Mouse (Mus musculus): ENCODE results near the gene Gpsm3. TPM values are rescaled to one million over a fixed set of nuclear protein-coding genes. Genes with fewer than 3 reads are reported as not detected.

Gpsm3 gene
- polyA plus RNA-seq, 1 experiment = 4.2 TPM

- TF ChIP-seq POLR2A (IDR thresholded peaks at IDR 0.05; ENCODE audit: insufficient read depth, low read length) (no peak), CTCF (IDR thresholded peaks at IDR 0.05; ENCODE audit: low read depth, low read length) (peak; percentile 94)
Observed at GRCm38 (mm10) chr17:34555483-34555882, 34.1 kb upstream of the Gpsm3 start.

GRCm38 (mm10) chr17:34556406-34556805, 33.2 kb upstream of the Gpsm3 start:
- Histone ChIP-seq H3K9me3 (replicated peaks; ENCODE audit: control insufficient read depth, insufficient read depth, low read length, poor library complexity, severe bottlenecking) (no peaks in the 10 kb centered on the region), H3K27ac (ENCODE audit: insufficient read depth, low read length) (no peak overlapping the region), H3K36me3 (ENCODE audit: control insufficient read depth, insufficient read depth, low read length, poor library complexity, severe bottlenecking) (no peaks in the 10 kb centered on the region), H3K9ac (ENCODE audit: low read depth, poor library complexity, severe bottlenecking) (no peak overlapping the region), H3K4me3 (ENCODE audit: low read depth, low read length) (no peak overlapping the region), H3K4me1 (ENCODE audit: control insufficient read depth, insufficient read depth, low read length) (no peaks in the 10 kb centered on the region), H3K27me3 (ENCODE audit: control insufficient read depth, insufficient read depth, low read length, poor library complexity, severe bottlenecking) (no peaks in the 10 kb centered on the region)
- TF ChIP-seq CTCF (IDR thresholded peaks at IDR 0.05; ENCODE audit: low read depth, low read length) = no peak
- TF ChIP-seq EP300 (IDR thresholded peaks at IDR 0.05; ENCODE audit: insufficient read depth, low read depth, low read length) = no peak
- no peak for TF ChIP-seq POLR2A (IDR thresholded peaks at IDR 0.05; ENCODE audit: insufficient read depth, low read length)

More at GRCm38 (mm10) chr17:34555483-34555882, 34.1 kb upstream of the Gpsm3 start:
- H3K27me3 ChIP-seq (ENCODE audit: control insufficient read depth, insufficient read depth, low read length, poor library complexity, severe bottlenecking) = no peaks in the 10 kb centered on the region
- no peaks in the 10 kb centered on the region for H3K36me3 ChIP-seq (ENCODE audit: control insufficient read depth, insufficient read depth, low read length, poor library complexity, severe bottlenecking)
- H3K4me1 ChIP-seq (ENCODE audit: control insufficient read depth, insufficient read depth, low read length) = no peaks in the 10 kb centered on the region
- H3K9ac ChIP-seq (ENCODE audit: low read depth, poor library complexity, severe bottlenecking) = no peak overlapping the region
- no peak overlapping the region for H3K4me3 ChIP-seq (ENCODE audit: low read depth, low read length)
- H3K9me3 ChIP-seq (replicated peaks; ENCODE audit: control insufficient read depth, insufficient read depth, low read length, poor library complexity, severe bottlenecking) = no peaks in the 10 kb centered on the region
- no peak overlapping the region for H3K27ac ChIP-seq (ENCODE audit: insufficient read depth, low read length)

GRCm38 (mm10) chr17:34557411-34557810, 32.2 kb upstream of the Gpsm3 start:
- H3K27me3 ChIP-seq (ENCODE audit: control insufficient read depth, insufficient read depth, low read length, poor library complexity, severe bottlenecking) = no peaks in the 10 kb centered on the region

GRCm38 (mm10) chr17:34559116-34559515, 30.5 kb upstream of the Gpsm3 start:
- Histone ChIP-seq H3K4me3 (ENCODE audit: low read depth, low read length) (no peak overlapping the region), H3K9me3 (replicated peaks; ENCODE audit: control insufficient read depth, insufficient read depth, low read length, poor library complexity, severe bottlenecking) (no peaks in the 10 kb centered on the region)
- TF ChIP-seq EP300 (IDR thresholded peaks at IDR 0.05; ENCODE audit: insufficient read depth, low read depth, low read length) (no peak), POLR2A (IDR thresholded peaks at IDR 0.05; ENCODE audit: insufficient read depth, low read length) (no peak), CTCF (IDR thresholded peaks at IDR 0.05; ENCODE audit: low read depth, low read length) (no peak)

More at GRCm38 (mm10) chr17:34557411-34557810, 32.2 kb upstream of the Gpsm3 start:
- TF ChIP-seq CTCF (IDR thresholded peaks at IDR 0.05; ENCODE audit: low read depth, low read length) = no peak
- Histone ChIP-seq H3K4me3 (ENCODE audit: low read depth, low read length) (no peak overlapping the region), H3K4me1 (ENCODE audit: control insufficient read depth, insufficient read depth, low read length) (no peaks in the 10 kb centered on the region), H3K9me3 (replicated peaks; ENCODE audit: control insufficient read depth, insufficient read depth, low read length, poor library complexity, severe bottlenecking) (no peaks in the 10 kb centered on the region), H3K27ac (ENCODE audit: insufficient read depth, low read length) (no peak overlapping the region), H3K9ac (ENCODE audit: low read depth, poor library complexity, severe bottlenecking) (no peak overlapping the region), H3K36me3 (ENCODE audit: control insufficient read depth, insufficient read depth, low read length, poor library complexity, severe bottlenecking) (no peaks in the 10 kb centered on the region)

GRCm38 (mm10) chr17:34559895-34560294, 29.7 kb upstream of the Gpsm3 start:
- Histone ChIP-seq H3K36me3 (ENCODE audit: control insufficient read depth, insufficient read depth, low read length, poor library complexity, severe bottlenecking) (no peaks in the 10 kb centered on the region), H3K27ac (ENCODE audit: insufficient read depth, low read length) (no peak overlapping the region), H3K27me3 (ENCODE audit: control insufficient read depth, insufficient read depth, low read length, poor library complexity, severe bottlenecking) (no peaks in the 10 kb centered on the region), H3K9ac (ENCODE audit: low read depth, poor library complexity, severe bottlenecking) (no peak overlapping the region), H3K9me3 (replicated peaks; ENCODE audit: control insufficient read depth, insufficient read depth, low read length, poor library complexity, severe bottlenecking) (no peaks in the 10 kb centered on the region), H3K4me3 (ENCODE audit: low read depth, low read length) (0 out of 2 replicates have a peak overlapping the region, but pooled peaks have one; percentile 18), H3K4me1 (ENCODE audit: control insufficient read depth, insufficient read depth, low read length) (peaks cover 5% of the 10 kb centered on the region)
- no peak for TF ChIP-seq EP300 (IDR thresholded peaks at IDR 0.05; ENCODE audit: insufficient read depth, low read depth, low read length)
- no peak for TF ChIP-seq POLR2A (IDR thresholded peaks at IDR 0.05; ENCODE audit: insufficient read depth, low read length)
- peak; percentile 59 for TF ChIP-seq CTCF (IDR thresholded peaks at IDR 0.05; ENCODE audit: low read depth, low read length)

More at GRCm38 (mm10) chr17:34559116-34559515, 30.5 kb upstream of the Gpsm3 start:
- Histone ChIP-seq H3K27ac (ENCODE audit: insufficient read depth, low read length) (no peak overlapping the region), H3K27me3 (ENCODE audit: control insufficient read depth, insufficient read depth, low read length, poor library complexity, severe bottlenecking) (no peaks in the 10 kb centered on the region), H3K36me3 (ENCODE audit: control insufficient read depth, insufficient read depth, low read length, poor library complexity, severe bottlenecking) (no peaks in the 10 kb centered on the region), H3K9ac (ENCODE audit: low read depth, poor library complexity, severe bottlenecking) (no peak overlapping the region), H3K4me1 (ENCODE audit: control insufficient read depth, insufficient read depth, low read length) (peaks cover under 1% of the 10 kb centered on the region)

GRCm38 (mm10) chr17:34560438-34560837, 29.2 kb upstream of the Gpsm3 start:
- H3K36me3 ChIP-seq (ENCODE audit: control insufficient read depth, insufficient read depth, low read length, poor library complexity, severe bottlenecking) = no peaks in the 10 kb centered on the region
- H3K9ac ChIP-seq (ENCODE audit: low read depth, poor library complexity, severe bottlenecking) = no peak overlapping the region
- H3K27ac ChIP-seq (ENCODE audit: insufficient read depth, low read length) = no peak overlapping the region
- TF ChIP-seq EP300 (IDR thresholded peaks at IDR 0.05; ENCODE audit: insufficient read depth, low read depth, low read length) (no peak), CTCF (IDR thresholded peaks at IDR 0.05; ENCODE audit: low read depth, low read length) (peak; percentile 39)
- no peaks in the 10 kb centered on the region for H3K9me3 ChIP-seq (replicated peaks; ENCODE audit: control insufficient read depth, insufficient read depth, low read length, poor library complexity, severe bottlenecking)
- no peak overlapping the region for H3K4me3 ChIP-seq (ENCODE audit: low read depth, low read length)
- peaks cover 6% of the 10 kb centered on the region for H3K4me1 ChIP-seq (ENCODE audit: control insufficient read depth, insufficient read depth, low read length)
- H3K27me3 ChIP-seq (ENCODE audit: control insufficient read depth, insufficient read depth, low read length, poor library complexity, severe bottlenecking) = no peaks in the 10 kb centered on the region

Measured in ES-Bruce4 (cell line).